Mouse (Mus musculus): ENCODE data around the gene Sgsm3.

Gene Sgsm3

DNA sequence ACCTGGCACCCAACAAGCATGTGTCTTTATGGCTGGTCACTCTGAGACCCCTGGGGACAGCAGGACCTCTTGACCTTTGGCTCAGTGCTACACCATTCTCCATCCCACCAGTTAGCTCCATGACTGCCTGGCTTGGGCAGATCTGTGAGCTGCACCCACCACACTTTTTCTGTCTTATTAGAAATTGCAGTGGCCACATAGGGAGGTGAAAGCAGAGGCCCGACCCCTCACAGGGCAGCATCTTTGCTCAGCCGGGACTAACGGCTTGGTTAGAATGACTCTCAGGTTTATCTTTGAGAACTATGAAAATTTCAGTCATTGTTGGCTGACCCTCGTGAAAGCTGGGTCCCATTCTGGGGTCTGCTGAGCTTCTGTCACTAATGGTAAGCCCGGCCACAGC lies 49.3 kb downstream of the Sgsm3 start:
- no peak for DNase-seq (ENCODE audit: low spot score in 2 of 2)

DNA sequence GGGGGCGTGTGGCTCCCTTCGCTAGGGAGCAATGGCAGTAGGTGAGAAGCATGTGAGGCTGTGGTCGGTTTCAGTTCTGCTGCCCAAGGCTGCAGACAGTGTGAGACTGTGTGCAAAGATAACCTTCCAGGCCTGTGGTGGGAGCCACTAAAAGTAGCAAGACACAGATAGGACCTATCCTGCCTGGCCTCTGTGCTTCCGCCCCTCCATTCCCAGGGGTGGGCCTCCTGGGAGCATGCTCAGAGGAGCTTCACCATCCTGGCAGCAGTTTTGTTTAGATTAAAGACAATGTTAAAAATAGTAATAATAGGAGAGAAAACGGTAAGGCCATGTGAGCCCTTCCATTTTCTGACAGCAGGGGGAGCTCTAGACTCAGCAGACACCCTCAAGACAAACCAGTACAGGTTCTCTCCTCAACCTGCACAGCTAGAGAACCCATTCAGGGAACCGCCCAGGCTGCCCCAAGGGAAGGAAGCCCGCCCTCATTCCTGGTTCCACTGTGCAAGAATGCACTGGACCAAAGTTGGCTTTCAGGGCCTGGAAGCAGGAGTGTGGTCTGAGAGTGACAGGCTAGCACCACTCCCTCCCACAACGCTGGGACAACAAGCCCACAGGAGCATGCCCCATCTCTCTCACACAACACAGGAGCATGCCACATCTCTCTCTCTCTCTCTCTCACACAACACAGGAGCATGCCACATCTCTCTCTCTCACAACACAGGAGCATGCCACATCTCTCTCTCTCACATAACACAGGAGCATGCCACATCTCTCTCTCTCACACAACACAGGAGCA lies 50.0 kb downstream of the Sgsm3 start:
- DNase-seq (ENCODE audit: low spot score in 2 of 2) = peak; percentile 81 to 82

DNA sequence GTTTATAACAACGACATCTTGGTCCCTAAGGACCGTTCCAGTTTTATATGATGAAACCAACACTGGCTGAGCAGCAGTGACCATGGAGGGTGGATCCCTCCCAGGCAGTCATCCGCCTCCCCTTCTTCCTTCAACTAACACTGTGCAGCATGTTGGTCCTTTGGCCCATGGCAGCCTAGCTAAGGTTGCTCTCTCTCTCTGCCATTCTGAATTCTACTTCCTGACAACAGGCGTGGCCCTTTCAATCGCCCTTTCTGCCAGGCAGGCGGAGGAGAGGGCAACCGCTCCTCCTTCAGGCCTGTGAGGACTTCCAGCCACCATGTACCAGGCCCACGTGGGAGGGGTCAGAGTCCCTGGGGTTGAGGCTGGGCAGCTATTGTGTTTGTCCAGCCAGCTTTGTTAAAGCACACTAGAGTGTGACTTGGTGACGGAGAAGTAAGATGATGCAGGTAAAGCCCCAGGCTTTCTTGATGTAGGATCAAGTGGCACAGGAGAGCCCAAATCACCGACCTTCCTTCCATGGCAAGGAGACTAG lies 53.4 kb downstream of the Sgsm3 start:
- DNase-seq (ENCODE audit: low spot score in 2 of 2) = no peak

DNA sequence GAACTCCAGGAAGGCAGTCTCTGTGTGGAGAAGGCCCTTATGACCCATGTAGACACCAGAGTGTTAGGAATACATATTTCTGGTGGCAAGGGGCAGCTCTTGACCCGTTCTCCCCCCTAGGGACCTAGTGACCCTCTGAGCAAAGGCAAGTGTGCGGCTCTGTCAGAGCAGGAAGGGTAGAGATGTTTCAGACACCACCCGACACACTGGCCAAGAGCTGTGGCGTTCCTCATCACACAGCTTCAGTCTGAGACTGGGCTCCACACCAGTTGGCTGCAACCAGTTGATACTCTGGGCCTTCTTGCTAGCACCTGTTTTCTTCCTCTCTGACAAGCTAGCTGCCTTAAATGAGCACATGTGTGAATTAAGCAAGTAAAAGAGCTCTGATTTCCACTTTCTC lies 54.0 kb downstream of the Sgsm3 start:
- no peak for DNase-seq (ENCODE audit: low spot score in 2 of 2)

DNA sequence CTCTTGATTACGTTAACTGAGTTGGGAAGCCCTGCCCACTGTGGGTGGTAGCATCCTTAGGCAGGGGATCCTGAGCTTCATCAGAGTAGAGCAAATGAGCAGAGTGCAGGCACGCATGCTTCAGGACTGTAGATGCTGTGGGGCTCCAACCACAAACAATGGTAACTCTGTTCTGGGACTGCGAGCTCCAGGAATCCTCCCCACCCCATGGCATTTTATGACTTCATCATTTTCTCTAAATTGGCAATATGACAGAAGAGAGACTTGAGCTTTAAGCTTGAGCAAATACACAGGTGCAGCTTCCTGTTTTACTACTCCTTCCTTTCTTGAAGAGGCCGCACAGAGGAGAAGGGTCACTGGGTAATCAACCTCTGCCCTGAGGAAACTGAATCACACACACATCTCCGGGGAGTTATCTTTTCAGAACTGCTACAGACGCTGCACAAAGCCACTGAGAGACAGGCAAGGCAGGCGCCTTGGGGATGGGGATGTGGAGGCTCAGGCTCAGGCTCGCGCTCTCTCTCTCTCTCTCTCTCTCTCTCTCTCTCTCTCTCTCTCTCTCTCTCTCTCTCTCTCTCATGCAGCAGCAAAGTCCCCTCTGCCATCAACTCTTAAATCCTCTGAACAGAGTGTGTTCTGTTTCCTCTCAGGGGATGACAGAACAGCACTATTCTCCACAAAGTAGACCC lies 55.5 kb downstream of the Sgsm3 start:
- DNase-seq (ENCODE audit: low spot score in 2 of 2) = no peak

DNA sequence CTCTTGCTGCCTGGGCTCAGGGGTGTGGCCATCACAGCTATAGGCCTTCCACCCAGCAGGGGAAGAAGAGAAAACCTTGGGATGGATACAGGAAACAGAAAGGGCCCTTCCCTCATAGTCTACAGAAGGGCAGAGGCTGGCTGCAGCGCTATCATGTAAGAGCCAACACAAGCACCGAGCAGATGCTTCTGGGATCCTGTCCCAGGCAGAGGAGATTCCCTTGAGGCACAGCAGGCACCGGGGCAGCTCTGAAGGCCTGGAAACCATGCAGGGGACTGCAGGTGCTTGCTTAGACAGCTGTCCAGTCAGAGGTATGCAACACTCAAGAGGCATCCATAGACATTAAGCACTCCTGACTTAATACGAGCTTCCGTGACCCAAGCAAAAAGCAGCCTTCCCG lies 56.6 kb downstream of the Sgsm3 start:
- no peak for DNase-seq (ENCODE audit: low spot score in 2 of 2)

DNA sequence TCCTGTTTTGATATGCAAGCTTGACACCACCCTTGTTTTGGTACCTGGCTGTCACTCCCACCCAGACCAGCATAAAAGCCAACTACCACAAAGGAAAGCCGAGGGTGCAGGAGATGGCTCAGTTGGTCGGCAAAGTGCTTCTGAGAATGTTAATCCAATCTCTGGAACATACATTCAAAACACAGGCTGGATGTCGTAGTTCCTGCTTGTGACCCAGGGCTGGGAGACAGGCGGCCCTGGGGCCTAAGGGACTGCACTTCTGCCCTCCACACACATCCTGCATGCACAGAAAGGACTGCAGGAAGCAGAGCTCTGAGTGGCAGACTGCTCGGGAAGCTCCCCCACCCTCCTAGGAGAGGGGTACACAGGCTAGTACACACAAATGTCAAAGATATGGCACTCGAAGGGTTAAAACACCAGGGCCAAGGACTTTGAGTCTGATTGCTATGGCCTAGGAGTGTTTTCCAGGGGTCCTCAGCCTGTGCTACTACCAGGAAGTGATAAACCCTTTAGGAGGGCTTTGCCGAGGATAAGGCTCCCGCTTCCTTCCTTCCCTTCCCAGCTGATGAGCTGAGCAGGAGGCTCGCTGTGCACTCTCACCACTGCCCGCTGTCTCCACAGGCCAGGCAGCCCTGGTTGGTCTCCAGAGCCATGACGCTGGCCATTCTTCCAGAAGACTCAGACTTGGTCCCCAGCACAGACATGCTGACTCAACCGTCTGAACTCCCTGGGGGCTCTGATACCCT lies 58.0 kb downstream of the Sgsm3 start:
- no peak for DNase-seq (ENCODE audit: low spot score in 2 of 2)

DNA sequence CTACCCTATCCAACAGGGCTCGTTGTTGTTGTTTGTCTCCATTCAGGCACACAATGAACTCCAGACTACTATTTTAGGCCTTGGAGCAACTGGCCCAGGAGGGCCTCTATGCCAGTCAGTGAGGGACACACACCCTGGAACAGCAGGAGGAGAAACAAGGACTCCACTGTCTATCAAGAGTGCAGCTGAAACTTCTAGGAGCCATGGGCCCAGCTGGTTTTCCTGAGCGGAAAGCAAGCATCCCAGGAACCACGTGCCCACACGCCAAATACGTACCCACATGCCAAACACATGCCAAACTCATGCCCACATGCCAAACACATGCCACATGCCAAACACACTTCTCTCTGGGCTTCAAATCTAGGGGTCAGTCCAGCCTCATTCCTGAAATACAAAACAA lies 60.9 kb downstream of the Sgsm3 start:
- DNase-seq (ENCODE audit: low spot score in 2 of 2) = no peak

DNA sequence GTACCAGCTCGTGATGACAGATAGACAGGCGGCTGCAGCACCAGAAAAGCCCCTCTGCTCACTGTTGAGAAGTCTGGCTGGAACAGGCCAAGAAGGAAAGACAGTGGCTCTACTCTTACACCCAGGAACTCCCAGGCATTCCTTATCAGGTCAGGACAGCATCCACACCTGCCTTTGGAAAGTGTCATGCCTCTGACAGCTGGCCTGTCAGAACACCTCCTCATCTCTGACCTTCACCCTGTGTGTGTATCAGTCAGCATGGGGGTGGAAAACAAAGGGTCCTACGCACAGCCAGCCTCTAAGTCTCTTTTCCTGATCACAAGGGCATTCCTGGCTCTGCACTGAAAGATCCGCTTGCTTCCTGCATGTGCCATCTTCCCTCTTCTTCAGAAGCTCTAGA lies 64.2 kb downstream of the Sgsm3 start:
- no peak for DNase-seq (ENCODE audit: low spot score in 2 of 2)

DNA sequence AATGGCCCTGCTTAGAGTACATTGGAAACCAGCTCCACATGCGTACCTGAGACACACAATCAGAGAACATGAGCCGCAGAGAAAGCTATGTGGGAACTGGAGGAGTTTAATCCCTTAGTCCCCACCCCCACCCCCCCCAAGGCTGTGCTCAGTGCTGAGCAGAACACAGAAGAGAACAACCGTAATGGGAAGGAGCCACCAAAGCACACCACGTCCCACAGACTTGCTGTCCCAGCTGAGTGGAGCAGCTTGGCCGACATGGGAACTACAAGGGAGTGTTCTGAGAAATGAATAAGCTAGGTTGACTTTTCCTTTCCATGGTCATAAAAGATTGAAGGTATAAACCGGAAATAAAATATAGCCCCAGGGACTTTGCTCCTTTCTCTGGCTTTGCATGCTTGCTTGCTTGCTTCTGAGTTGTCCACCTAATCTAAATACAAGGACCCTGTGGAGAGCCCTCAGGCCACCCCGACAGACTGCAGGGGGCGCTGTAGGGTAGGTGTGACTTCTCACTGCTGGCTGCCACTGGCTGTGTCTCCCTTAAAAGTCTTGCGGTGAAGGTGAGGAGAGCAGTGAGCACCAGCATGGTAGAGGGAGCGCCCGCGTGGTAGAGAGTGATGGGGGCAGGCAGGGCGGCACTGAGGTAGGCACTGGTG lies 64.8 kb downstream of the Sgsm3 start:
- no peak for DNase-seq (ENCODE audit: low spot score in 2 of 2)

DNA sequence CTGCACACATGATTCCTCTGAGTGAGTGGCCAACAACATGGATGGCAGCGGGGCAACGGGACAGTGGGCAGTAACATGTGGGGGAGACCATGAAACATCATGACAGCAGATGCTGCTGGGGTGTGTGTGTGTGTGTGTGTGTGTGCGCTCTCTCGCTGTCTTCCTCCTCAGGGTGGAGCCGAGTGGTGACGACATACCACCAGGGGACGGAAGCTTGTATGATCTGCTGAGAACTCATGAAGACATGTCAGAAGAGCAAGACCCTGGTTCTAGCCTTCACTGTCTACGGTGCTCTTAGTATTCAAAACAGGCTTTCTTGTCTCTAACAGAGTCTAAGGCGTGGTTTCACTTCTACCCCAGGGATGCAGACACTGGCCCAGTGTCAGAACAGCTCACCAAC lies 66.9 kb downstream of the Sgsm3 start:
- DNase-seq (ENCODE audit: low spot score in 2 of 2) = no peak

DNA sequence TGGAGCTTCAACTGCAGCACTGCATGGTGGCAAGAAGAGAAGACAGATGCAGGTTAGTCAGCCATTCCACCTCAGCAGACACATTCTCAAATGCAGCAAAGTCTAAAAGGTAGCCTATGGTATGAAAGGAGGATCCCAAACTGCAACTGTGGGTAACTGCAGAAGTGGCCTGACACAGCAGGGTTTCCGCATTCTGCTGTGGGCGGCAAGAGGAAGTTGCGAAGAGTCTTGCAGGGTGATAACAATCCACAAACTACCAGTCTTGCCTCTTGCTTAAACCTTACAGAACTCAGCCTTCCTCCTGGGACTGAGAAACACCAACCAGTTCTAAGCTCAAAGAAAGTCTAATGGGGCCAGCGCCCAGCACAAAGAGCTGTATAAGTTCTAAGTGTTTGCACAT lies 67.8 kb downstream of the Sgsm3 start:
- DNase-seq (ENCODE audit: low spot score in 2 of 2) = no peak

DNA sequence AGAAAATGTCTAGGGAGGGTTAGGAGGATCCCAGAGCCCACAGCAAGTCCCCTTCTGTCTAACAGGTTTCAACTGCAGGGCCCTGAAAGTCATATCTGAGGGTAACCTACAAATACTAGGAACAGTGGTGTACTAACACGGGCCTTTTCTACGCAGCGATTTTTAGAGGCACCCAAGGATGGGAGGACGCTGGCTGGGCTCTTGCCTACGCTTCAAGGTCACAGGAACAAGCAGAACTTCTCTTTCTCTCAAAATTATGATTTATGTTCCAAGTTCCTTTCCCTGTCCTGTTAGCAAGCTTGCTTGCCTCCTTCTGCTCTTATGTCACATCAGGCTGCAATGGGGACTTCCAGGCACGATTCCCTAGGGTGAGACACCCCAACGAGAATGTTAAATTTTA lies 68.5 kb downstream of the Sgsm3 start:
- no peak for DNase-seq (ENCODE audit: low spot score in 2 of 2)

DNA sequence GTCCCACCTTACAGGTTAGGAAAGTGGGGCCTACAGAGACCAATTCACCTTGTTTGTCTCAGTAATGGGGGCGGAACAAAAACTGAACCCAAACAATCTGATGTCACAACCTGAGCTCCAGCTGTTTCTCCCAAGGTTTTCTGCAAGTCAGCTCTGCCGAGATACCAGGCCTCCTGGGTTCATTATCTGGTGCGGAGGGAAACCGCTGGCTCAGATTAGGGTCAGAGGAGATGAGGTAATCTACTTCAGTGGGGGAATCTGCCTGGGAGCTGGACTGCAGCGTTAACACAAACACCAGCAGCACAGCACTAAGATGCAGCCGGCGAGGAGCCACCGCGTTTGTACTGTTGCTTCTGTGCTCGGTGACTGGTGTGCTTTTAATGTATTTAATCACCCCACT lies 69.9 kb downstream of the Sgsm3 start:
- no peak for DNase-seq (ENCODE audit: low spot score in 2 of 2)

DNA sequence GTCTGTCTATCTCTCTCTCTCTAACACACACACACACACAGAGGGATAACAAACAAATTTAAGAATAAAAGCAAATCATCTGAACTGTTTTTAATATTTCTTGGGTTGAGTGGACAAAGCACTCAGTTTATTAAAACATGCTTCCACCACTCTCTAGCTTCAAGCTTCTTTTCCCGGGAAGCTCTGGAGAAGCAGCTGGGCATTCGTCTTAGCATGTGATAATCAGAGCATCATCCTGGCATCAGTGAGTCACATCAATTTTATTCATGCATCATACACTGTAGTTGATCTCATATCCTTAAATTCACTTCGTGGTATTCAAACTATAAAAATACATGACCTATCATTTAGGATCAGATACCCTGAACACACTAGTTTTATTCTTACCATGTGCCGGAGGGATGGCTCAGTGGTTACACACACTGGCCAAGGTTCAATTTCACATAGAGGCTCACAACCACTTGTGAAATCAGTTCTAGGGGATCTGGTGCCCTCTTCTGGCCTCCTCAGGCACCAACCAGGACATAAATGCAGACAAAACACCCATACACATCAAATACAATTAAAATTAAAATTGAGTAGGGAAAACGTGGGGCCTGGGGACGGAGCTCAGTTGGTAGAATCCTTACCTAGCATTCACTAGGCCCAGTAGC lies 72.0 kb downstream of the Sgsm3 start:
- no peak for DNase-seq (ENCODE audit: low spot score in 2 of 2)

DNA sequence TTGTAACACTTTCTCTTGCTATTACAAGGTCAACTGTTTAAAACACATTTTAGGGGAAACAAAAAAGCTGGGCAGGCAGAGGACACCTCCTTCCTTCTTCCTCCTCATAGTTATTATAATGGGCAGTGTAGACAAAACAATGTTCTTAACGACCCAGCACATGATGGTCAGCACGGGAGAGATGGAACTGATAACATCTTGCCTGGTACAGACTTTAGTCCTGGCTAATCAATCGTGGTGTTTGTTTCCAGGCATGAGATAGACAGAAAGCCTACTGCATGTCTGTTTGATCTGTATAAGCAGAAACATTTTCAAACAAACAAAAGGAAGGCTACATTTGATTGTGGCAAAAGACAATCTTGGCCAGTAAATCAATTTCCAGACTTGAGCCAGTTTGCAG lies 72.9 kb downstream of the Sgsm3 start:
- no peak for DNase-seq (ENCODE audit: low spot score in 2 of 2)

DNA sequence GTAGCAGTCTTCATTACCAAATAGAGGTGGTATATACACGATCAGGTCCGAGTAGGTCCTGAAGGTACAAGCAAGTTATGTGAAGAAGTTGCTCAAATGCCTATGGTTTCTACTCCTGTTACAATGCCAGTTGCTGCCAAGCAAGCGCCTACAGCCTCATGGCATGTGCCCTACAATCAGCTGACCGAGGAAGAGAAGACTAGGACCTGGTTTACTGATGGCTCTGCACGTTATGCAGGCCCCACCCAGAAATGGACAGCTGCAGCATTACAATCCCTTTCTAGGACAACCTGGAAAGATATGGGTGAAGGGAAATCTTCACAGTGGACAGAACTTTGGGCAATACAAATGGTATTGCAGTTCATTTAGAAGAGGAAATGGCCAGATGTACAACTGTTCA lies 74.9 kb downstream of the Sgsm3 start:
- DNase-seq (ENCODE audit: low spot score in 2 of 2) = no peak

DNA sequence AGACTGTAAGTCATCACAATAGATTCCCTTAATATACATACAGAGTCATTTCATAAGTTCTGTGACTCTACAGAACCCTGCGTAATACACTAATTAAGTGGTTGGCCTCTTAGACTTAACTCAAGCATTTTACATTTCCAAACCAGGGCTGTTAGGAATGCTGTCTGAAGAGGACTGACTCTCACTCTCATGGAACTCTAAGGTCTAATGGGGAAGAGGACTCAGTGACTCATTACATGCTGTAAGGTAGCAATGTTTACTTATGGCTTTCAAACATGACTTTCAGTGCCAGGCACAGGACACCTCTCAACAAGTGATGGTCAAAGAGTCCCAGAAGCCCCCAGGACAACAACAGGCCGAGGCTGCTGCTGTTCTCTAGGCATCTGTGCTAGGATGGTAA lies 77.9 kb downstream of the Sgsm3 start:
- no peak for DNase-seq (ENCODE audit: low spot score in 2 of 2)

DNA sequence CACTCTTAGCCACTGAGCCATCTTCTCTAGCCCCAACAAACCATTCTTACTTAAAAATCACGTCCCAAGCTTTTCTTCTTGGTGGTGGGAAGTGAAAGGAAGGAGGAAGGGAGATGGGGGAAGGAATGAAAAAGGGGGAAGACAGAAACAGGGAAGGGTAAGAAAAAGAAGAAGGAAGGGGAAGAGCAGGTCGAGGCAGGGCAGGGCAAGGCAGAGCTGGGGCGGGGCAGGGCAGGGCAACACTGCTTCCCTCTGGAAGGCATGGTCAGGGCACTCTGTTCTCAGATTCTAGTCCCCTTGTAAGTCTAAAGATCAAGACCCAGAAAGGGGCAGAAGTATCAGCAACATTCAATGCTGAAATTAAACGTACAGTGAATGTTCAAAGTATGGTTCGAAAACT lies 80.2 kb downstream of the Sgsm3 start:
- DNase-seq (ENCODE audit: low spot score in 2 of 2) = no peak

DNA sequence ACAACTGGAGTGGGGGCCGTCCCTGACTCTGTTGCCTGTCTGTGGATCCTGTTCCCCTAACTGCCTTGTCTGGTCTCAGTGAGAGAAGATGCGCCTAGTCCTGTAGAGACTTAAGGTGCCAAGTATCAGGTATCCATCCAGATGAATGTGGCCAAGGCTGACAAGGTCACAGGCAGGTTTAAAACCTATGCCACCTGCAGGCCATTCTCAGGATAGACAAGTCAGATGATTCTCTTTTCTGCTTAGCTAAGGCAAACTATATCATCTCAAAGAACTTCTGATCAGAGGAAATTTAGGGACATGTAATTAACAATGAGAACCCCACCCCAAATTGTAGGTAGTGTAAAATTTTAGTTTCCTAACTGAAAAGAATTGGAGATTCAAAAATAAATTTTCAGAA lies 83.4 kb downstream of the Sgsm3 start:
- no peak for DNase-seq (ENCODE audit: low spot score in 2 of 2)

Measured in frontal cortex, postnatal 25 days (tissue).